Mouse (Mus musculus) left cerebral cortex, postnatal 4 days (tissue): ENCODE measurements around the gene Rdh7. TPM values are rescaled to one million over a fixed set of nuclear protein-coding genes. Genes with fewer than 3 reads are reported as not detected.
"Not testable (repeated sequence)": the region's sequence is repeated elsewhere in the genome, so short reads cannot be mapped to it uniquely, and the experiment has no call there.

ENCODE experiments used
- DNase-seq: peaks from one replicate; pipeline ENCODE4 v3.0.0-alpha.2; 2022
- intact Hi-C: fragments of 180-260 bp; cut with DNase I; formaldehyde crosslinking; loops from one replicate; pipeline ENCODE4 v1.15.1; 2025
- total RNA-seq, 2 experiments: library from RNA; stranded (reverse); gene quantifications; 2 replicates each; pipeline ENCODE4 v1.2.3; 2021

The Rdh7 gene
- total RNA-seq, 2 experiments from 2014 or later = not detected

- intact Hi-C loops = no loop called here
- no peak for DNase-seq
Observed at GRCm38 (mm10) chr10:127896705-127897104, 8.1 kb upstream of the Rdh7 start.

- DNase-seq, intact Hi-C loops: not testable (repeated sequence)
Observed at GRCm38 (mm10) chr10:127893163-127894022, 4.8 kb upstream of the Rdh7 start.

- intact Hi-C loops = no loop called here
- DNase-seq = no peak
Observed at GRCm38 (mm10) chr10:127891481-127891880, 2.9 kb upstream of the Rdh7 start.

- intact Hi-C loops = no loop called here
- DNase-seq = no peak
Observed at GRCm38 (mm10) chr10:127886971-127887370, 1.6 kb downstream of the Rdh7 start.

GRCm38 (mm10) chr10:127886551-127886950 is 2.1 kb downstream of the Rdh7 start:
- intact Hi-C loops = no loop called here
- no peak for DNase-seq

GRCm38 (mm10) chr10:127881041-127881440 is 7.6 kb downstream of the Rdh7 start:
- no peak for DNase-seq
- intact Hi-C loops = no loop called here

GRCm38 (mm10) chr10:127879155-127879688 is 9.4 kb downstream of the Rdh7 start:
- intact Hi-C loops = no loop called here
- no peak for DNase-seq

GRCm38 (mm10) chr10:127878262-127879057 is 10.2 kb downstream of the Rdh7 start:
- intact Hi-C loops = no loop called here
- DNase-seq = no peak

- intact Hi-C loops = no loop called here
- no peak for DNase-seq
Observed at GRCm38 (mm10) chr10:127877681-127878080, 10.9 kb downstream of the Rdh7 start.

GRCm38 (mm10) chr10:127872484-127872883 is 16.1 kb downstream of the Rdh7 start:
- intact Hi-C loops = no loop called here
- DNase-seq = no peak

GRCm38 (mm10) chr10:127866232-127866631 is 22.4 kb downstream of the Rdh7 start, which contains the start of gene Rdh16f2:
TSS of gene Rdh16f2 (plus strand) at chr10:127866474.
- DNase-seq = no peak
- intact Hi-C loops = no loop called here

GRCm38 (mm10) chr10:127864931-127865330 is 23.7 kb downstream of the Rdh7 start:
- intact Hi-C loops = no loop called here
- no peak for DNase-seq

- intact Hi-C loops = no loop called here
- DNase-seq = peak; percentile 27
Observed at GRCm38 (mm10) chr10:127856376-127856775, 32.2 kb downstream of the Rdh7 start.

GRCm38 (mm10) chr10:127849628-127850027 is 39.0 kb downstream of the Rdh7 start, which contains the start of gene Rdh19:
TSS of gene Rdh19 (plus strand) at chr10:127849928.
- DNase-seq = no peak
- intact Hi-C loops = no loop called here

- no peak for DNase-seq
- intact Hi-C loops = no loop called here
Observed at GRCm38 (mm10) chr10:127848089-127848488, 40.5 kb downstream of the Rdh7 start.

GRCm38 (mm10) chr10:127845945-127846344 is 42.7 kb downstream of the Rdh7 start:
- intact Hi-C loops, DNase-seq: not testable (repeated sequence)

- no peak for DNase-seq
- intact Hi-C loops = no loop called here
Observed at GRCm38 (mm10) chr10:127840776-127841175, 47.8 kb downstream of the Rdh7 start.

- intact Hi-C loops = no loop called here
- no peak for DNase-seq
Observed at GRCm38 (mm10) chr10:127838539-127838938, 50.1 kb downstream of the Rdh7 start.

GRCm38 (mm10) chr10:127837793-127838192 is 50.8 kb downstream of the Rdh7 start:
- DNase-seq, intact Hi-C loops: not testable (repeated sequence)

GRCm38 (mm10) chr10:127835292-127835691 is 53.3 kb downstream of the Rdh7 start:
- intact Hi-C loops = no loop called here
- DNase-seq = no peak

- DNase-seq, intact Hi-C loops: not testable (repeated sequence)
Observed at GRCm38 (mm10) chr10:127834186-127834585, 54.4 kb downstream of the Rdh7 start.
